Mouse (Mus musculus): ENCODE results near the gene Nudt14.

- no peak for TF ChIP-seq EP300 (IDR thresholded peaks at IDR 0.05; ENCODE audit: low read depth)
- no peak for TF ChIP-seq CTCF (IDR thresholded peaks at IDR 0.05; ENCODE audit: low read depth)
Measured at GRCm38 (mm10) chr12:112914527-112914926, 27.4 kb downstream of the Nudt14 start.
